Mouse (Mus musculus) kidney, adult 9 months (tissue): ENCODE results near the gene Oas2.

Source experiments
- DNase-seq: peaks from one replicate; pipeline ENCODE4 v3.0.0; 2022

The Oas2 gene

DNA sequence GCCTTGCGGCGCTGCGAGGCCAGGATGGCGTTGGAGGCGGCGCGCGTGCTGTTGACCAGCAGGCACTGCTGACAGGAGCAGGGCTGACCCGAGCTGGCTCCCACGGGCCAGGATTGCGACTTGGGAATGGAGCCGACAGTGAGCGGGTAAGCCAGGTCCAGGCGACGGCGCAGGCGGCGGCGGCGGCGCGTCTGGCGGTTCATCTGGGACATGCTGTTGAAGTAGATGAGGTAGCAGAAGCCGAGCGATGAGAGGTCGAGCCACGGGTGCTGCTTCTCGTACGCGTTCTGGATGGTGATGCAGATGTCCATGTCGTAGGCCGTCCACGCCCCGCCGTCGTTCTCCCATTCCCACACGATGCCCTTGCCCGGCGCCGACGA is 55.0 kb downstream of the Oas2 start:
- DNase-seq: no peak

DNA sequence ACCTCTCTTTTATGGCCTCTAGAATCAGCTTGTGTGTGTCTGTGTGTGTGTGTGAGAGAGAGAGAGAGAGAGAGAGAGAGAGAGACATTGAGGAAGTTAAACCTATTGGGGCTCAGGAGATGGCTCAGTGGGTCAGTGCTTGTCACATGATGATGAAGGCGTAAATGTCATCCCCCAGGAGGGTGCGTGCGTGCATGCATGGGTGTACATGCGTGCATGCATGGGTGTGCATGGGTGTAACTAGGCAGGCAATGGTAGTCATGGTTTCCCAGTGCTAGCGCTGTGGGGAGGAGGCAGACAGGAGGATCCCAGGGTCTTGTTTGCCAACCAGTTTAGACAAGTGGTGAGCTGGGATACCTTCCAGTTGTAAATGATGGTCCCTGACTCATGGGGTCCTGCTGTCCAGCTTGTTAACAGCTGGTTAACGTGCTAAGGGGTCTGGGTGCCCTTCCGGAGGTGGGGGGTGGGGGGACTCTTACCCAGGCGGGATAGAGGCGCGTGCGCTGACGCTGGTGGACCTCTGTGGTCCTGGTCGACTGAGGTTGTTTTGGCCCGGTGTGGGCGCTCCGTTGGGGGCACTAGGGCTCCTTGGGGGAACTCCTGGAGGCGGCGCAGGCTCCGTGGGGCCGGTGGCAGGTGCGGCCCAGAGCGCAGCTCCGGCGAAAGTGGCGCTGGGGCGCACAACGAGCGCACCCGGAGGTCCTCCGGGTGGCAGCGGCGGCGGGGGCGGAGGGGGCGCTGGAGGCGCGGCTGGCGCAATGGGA is 55.5 kb downstream of the Oas2 start:
- no peak for DNase-seq

DNA sequence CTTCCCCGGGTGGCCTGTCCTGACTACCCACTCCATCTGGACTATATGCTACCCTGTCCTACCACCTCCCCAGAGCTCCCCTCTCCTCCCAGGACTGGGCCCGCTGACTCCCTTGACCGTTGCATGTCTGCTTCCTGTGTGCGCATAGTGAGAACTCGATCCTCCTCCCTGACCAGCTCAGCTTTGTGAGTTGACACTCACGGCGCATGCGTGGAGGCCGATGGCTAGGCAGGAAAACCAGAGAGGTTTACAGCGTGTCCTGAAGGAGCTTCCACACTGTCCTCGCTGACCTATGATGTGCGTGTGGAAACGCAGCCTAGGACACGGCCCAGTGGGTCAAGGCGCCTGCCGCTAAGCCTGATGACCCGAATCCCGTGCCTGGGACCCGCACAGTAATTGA is 57.6 kb downstream of the Oas2 start:
- DNase-seq: no peak

DNA sequence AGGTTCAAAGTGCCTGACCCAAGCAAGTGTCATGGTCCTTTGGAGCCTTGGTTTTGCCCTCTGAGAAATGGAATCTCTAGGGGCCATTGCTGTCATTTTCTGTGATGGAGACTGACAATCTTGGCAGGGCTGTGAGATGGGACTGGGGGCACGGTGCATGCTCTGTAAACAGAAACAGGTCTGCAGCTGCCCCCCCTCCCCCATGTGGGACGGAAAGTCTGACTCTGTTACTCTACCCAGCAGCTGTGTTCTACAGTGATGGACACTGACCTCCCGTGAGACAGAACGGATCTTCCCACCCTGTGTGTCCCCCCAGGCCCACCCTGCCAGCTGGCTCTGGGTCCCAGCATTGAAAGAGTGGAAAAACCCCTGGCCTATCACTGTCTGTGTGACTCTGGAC is 59.2 kb downstream of the Oas2 start:
- DNase-seq: no peak

DNA sequence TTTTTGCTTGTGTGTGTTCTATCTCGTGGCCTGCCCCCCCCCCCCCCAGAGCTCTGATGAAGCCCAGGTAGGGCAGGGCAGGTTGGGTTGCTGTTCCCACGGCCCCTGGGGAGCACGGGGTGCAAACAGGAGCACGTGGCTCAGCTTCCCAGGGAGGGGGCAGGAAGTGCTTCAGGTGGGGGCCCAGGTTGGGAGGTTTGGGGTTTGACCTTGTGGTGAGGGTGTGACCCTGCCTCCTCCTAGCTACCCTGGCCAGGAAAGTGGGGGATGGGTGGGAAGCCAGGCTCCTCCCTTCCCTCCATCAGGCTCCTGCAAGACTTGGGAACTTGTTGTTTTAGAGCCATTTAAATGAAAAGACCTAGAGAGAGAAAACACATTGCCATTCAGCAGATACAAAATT is 61.2 kb downstream of the Oas2 start:
- no peak for DNase-seq

DNA sequence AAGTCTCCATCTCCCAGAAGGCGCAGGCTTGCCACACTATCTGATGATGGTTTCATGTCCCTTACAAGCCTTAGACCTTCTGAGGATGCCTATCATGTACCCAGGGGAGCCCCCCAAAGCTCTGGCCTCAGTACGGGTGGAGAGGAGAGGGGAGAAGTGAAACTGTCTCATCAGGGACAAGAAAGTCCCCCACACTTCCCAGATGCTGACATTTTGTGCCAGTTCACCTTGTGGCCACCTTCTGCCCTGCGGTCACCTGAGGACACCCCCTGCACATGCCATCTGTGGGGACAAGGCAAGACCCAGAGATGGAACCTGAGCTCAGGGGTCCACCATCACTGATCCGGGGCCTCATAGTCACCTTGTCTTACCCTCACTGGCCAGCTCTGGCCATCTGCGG is 61.8 kb downstream of the Oas2 start:
- no peak for DNase-seq

DNA sequence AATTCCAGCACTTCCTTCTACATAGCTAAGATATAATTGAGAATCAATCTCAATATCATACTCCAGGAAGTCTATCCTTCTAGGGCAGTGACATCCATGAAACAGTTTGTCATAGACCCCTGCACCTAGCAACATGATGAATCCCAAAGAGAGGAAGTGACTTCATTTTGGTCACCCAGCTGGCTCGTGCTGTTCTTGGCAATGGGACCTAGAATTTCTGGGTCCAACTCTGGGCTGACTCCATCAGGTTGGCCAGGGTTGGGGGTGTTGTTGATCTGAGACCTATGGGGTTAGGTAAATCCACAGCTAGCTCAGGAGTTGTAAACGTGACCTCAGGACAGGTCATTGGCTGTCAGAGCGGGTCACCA is 62.2 kb downstream of the Oas2 start:
- no peak for DNase-seq

DNA sequence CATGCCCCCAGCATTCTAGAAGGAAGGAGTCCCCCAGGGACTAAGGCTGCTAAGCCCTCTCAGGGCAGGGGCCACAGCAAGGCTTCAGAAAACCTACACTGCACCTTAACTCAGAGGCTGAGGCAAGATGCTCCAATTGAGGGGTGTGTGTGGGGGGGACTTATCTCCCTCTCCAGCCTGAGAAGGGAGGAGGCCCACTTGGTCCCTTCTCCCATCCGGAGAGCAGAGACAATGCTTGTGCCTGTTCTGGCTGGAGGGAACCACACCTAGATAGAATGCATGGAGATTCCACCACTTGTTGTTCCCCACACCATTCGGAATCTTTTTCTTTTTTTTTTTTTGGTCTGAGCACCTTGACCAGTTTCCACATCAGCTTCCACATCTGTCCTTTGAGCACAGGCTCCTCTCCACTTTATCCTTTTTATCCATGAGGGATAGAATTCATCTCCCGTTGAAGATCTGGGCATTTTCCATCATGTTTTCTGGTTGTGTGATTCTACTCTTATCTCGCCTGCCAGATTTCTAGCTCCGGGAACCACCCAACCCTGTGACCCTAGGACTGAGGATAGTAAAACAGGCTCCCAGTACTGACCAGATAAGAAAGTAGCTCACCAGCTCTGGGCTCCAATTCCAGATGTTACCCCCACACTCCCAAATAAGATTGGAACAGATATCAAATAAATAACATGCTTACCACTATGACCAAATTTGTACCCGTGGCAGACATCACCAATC is 62.7 kb downstream of the Oas2 start:
- DNase-seq: no peak

DNA sequence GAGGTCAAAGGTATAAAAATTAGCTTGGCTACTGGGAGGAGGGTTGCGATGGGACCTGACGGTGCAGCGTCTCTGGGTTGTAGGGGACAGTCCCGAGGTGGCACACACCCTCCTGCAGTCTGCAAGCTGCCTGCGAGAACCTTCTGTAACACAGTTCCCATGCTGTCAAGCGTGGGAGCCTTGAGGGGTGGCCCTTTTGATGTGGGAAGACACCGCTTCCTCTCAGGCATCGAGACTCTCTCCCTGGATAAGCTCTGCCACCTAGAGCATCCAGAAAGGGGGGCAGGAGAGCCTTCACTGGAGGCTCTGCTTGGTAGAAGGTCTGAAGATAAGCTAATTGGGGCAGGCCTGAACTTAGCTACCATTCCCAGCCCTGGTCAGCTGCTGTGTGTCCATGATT is 64.0 kb downstream of the Oas2 start:
- DNase-seq: no peak

DNA sequence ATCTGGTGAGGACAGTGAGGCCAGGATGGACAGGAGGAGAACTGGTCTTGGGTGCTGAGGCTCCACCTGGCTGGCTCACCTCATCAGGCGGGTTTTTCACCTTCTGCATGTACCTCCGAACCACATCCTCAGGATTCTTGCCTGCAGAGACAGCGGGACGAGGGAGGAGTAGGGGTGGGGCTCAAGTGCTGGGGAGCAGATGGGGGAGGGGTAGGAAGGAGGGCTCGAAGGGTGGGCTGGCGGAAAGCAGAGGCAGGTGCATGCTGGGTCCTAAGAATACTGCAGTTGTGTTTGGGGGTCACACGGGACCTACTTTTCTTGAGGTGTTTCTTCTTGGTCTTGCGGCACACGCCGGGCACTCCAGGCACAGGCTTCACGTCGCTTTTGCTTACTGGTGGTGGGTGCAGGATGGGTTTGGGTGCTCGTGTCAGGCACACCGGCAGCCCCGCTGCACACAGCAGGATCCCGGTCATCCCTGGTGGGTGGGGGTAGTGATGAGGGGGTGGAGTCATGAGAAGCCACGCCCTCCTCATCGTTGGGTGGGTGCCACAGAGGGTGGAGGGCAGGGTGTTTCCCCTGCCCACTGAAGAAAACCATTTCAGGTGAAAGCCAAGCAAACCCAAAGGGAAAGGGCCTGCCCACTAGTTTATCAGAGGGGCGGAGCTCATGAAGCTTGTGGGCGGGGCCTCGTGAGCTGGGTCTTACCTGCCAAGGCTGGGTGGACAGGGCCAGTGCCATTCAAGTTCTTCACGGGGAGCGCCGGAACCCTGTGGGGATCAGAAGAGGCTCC is 66.5 kb downstream of the Oas2 start:
- DNase-seq: no peak

DNA sequence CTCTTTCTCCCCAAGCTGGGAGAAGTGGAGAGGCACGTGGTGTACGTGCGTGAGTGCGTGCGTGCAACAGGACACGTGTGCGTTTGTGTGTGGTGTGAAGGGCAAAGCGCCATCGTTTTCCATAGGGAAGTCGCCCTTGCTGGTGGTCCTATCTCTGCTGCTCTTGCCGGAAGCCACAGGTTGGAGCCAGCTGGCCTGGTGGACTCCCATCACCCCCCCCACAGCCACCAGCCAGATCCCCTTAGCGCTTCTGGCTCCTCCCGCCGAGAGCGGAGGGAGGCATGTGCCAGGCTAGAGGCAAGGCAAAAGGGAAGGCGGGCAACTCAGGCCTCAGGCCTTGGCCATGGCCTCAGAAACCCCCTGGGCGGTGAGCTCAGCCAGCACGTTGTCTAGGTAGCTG is 68.7 kb downstream of the Oas2 start:
- DNase-seq: no peak
